Mouse (Mus musculus) lung, adult 10 weeks (tissue): ENCODE results near the gene Pitx3. TPM values are rescaled to one million over a fixed set of nuclear protein-coding genes. Genes with fewer than 3 reads are reported as not detected.

Source experiments
- polyA plus RNA-seq: library from polyadenylated mRNA; stranded (reverse); fragments of 350-450 nt; fragmentation: Illumina TruSeq; extraction: RNeasy Lipid Tissue Mini Kit (QIAGEN cat#74804); gene quantifications from one replicate; pipeline ENCODE4 v1.2.3, GENCODE M21; 2014; ENCODE audit warnings: low read depth, low replicate concordance; ENCODE audit not compliant: insufficient read depth

The Pitx3 gene
- polyA plus RNA-seq, result not detected

GRCm38 (mm10) chr19:46147511-46148371, at the start of gene Pitx3:
Gene Pitx3 (minus strand): TSS chr19:46148326.

GRCm38 (mm10) chr19:46152127-46152803, 4.1 kb upstream of the Pitx3 start, which contains the start of gene Gbf1:
Gene Gbf1 (plus strand): TSS chr19:46152509.

GRCm38 (mm10) chr19:46131694-46132525, 16.2 kb downstream of the Pitx3 start, which contains the start of gene Elovl3:
Gene Elovl3 (plus strand): TSS chr19:46131897.

Other genes with a start within 250 kb of the Pitx3 start
- 5.6 TPM for gene Armh3, start 149.8 kb downstream of the Pitx3 start, polyA plus RNA-seq
- 5.7 TPM for gene Hps6, start 144.8 kb downstream of the Pitx3 start, polyA plus RNA-seq
- 8.4 TPM for gene Pprc1, start 103.4 kb downstream of the Pitx3 start, polyA plus RNA-seq
- gene Ldb1, start 103.1 kb downstream of the Pitx3 start, polyA plus RNA-seq, result 87.0 TPM
- gene Nolc1, start 72.5 kb downstream of the Pitx3 start, polyA plus RNA-seq, result 14.0 TPM
- 0.61 TPM for gene Elovl3, start 16.4 kb downstream of the Pitx3 start, polyA plus RNA-seq
- 11.0 TPM for gene Gbf1, start 4.2 kb upstream of the Pitx3 start, polyA plus RNA-seq
- 17.6 TPM for gene Nfkb2, start 156.0 kb upstream of the Pitx3 start, polyA plus RNA-seq
- gene Psd, start 178.8 kb upstream of the Pitx3 start, polyA plus RNA-seq, result 1.0 TPM
- 6.1 TPM for gene Fbxl15, start 179.9 kb upstream of the Pitx3 start, polyA plus RNA-seq
- 70.9 TPM for gene Cuedc2, start 190.4 kb upstream of the Pitx3 start, polyA plus RNA-seq
- 4.5 TPM for gene Mfsd13a, start 192.8 kb upstream of the Pitx3 start, polyA plus RNA-seq
- gene 2310034G01Rik, start 202.0 kb upstream of the Pitx3 start, polyA plus RNA-seq, result 3.3 TPM
- 68.9 TPM for gene Actr1a, start 247.4 kb upstream of the Pitx3 start, polyA plus RNA-seq
- gene Sufu, start 248.6 kb upstream of the Pitx3 start, polyA plus RNA-seq, result 6.9 TPM